Mouse (Mus musculus) intestine, embryonic 16.5 days (tissue): Measurements from ENCODE around the gene Inhbc. TPM values are rescaled to one million over a fixed set of nuclear protein-coding genes. Genes with fewer than 3 reads are reported as not detected.
"Not testable (repeated sequence)": the region's sequence is repeated elsewhere in the genome, so short reads cannot be mapped to it uniquely, and the experiment has no call there.

Experiments used
- ATAC-seq: fragments of 200-750 bp; cut with Nextera tagmentation; 2 replicates; pipeline ENCODE4 v1.8.0; 2017; ENCODE audit warnings: moderate TSS enrichment, moderate library complexity
- H3K27ac ChIP-seq: fragments of 300-500 bp; sonication (generic); 2 replicates; pipeline ENCODE4 v1.5.1; 2014; ENCODE audit warnings: mild to moderate bottlenecking, low read length
- H3K27me3 ChIP-seq: fragments of 300-500 bp; sonication (generic); replicated peaks from 2 replicates; pipeline ENCODE4 v1.6.1; 2014; ENCODE audit warnings: low read length, control low read depth, mixed read lengths; ENCODE audit not compliant: control insufficient read depth, insufficient read depth
- H3K36me3 ChIP-seq: fragments of 300-500 bp; sonication (generic); 2 replicates; pipeline ENCODE4 v1.6.1; 2014; ENCODE audit warnings: low read length, control low read depth; ENCODE audit not compliant: control insufficient read depth, insufficient read depth
- H3K4me1 ChIP-seq: fragments of 300-500 bp; sonication (generic); 2 replicates; pipeline ENCODE4 v1.6.1; 2014; ENCODE audit warnings: low read length, control low read depth, mixed read lengths; ENCODE audit not compliant: control insufficient read depth, insufficient read depth
- H3K4me2 ChIP-seq: fragments of 300-500 bp; sonication (generic); 2 replicates; pipeline ENCODE4 v1.6.1; 2014; ENCODE audit warnings: low read depth, low read length, control low read depth
- H3K4me3 ChIP-seq: fragments of 300-500 bp; sonication (generic); 2 replicates; pipeline ENCODE4 v1.5.1; 2014; ENCODE audit warnings: mild to moderate bottlenecking, low read length
- H3K9ac ChIP-seq: fragments of 300-500 bp; sonication (generic); 2 replicates; pipeline ENCODE4 v1.6.1; 2014; ENCODE audit warnings: low read depth, low read length
- H3K9me3 ChIP-seq: fragments of 300-500 bp; sonication (generic); 2 replicates; pipeline ENCODE4 v1.6.1; 2016; ENCODE audit warnings: low read length, control low read depth; ENCODE audit not compliant: control insufficient read depth
- WGBS: fragments of 180-500 bp; shearing (Covaris S2); extraction: QIAGEN DNeasy Blood & Tissue Kit; methylation state at CpG from one replicate; pipeline ENCODE4 v1.1.7; 2014; 5-methylcytosine and 5-hydroxymethylcytosine counted together
- polyA plus RNA-seq: library from polyadenylated mRNA; unstranded; fragments of >200 nt; fragmentation: Nextera tagmentation; extraction: Ambion mirVana; gene quantifications from 2 replicates; pipeline ENCODE4 v1.2.1, GENCODE M21; 2015

Gene Inhbc
- polyA plus RNA-seq, 1 experiment from 2014 or later, result not detected

DNA sequence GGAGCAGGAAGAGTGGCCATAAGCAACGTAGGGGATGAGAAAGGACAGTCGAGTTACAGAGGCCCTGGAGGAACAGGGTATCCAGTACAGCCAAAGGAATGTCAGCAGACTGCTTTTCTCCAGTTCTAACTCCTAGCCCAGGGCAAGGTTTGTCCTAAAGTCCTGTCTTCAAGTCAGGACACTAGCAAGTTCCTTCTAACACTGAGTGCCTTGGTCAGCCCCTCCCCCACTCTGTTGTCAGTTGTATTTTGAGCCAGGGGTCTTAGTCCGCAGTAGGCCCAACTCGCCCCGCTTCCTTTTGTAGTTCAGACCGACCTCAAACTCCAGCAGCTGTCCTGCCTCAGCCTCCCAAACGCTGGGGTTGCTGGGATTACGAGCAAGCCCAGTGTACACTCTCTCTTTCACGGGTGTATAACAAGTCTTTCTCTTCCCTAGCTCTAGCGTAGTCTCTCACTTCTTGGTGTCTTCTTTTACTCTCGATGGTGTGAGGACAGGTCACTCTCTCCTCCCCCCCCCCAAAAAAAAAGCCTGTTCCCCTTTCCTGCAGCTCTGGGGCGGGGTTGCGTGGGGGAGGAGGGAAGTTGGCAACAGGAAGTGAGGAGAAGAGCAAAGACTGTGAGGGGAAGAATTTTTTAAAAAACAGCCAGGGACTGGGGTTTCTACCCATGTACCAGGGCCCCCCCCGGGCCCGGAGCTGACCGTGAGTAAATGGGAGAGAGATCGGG is 46.9 kb downstream of the Inhbc start:
- Histone ChIP-seq H3K4me1 (peaks cover 19% of the 10 kb centered on the region), H3K27me3 (peaks cover 14% of the 10 kb centered on the region), H3K9me3 (no peaks in the 10 kb centered on the region), H3K9ac (no peak overlapping the region), H3K4me3 (peak overlapping the region; percentile 18), H3K36me3 (no peaks in the 10 kb centered on the region), H3K27ac (no peak overlapping the region), H3K4me2 (no peak overlapping the region)
- 76% methylated on average over 17 of the region's 17 CpGs for WGBS
- ATAC-seq, result no peak

DNA sequence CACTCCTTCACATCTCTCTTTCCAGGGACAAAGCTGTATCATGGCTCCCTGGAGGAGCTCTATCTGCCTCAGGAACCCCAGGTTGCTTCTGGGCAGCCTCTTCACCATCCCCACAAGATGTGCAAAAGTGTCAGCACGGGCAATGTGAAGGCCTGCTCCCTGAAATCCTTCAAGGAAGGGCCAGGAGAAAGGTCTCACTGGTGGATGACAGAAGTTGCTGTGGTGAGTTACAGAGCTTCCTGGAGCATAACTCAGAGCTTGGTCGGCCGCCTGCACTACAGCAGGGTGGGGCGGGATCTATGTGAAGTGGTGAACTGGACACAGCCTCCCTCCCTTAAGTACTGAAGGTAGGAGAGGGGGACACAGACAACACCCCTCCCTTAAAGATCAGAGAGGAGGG is 47.6 kb downstream of the Inhbc start:
- Histone ChIP-seq H3K27me3 (peaks cover 9% of the 10 kb centered on the region), H3K4me1 (peaks cover 19% of the 10 kb centered on the region), H3K27ac (0 out of 2 replicates have a peak overlapping the region, but pooled peaks have one; percentile 8), H3K36me3 (no peaks in the 10 kb centered on the region), H3K9ac (0 out of 2 replicates have a peak overlapping the region, but pooled peaks have one; percentile 2), H3K4me3 (no peak overlapping the region), H3K9me3 (no peaks in the 10 kb centered on the region), H3K4me2 (no peak overlapping the region)
- no peak for ATAC-seq
- 54% methylated on average over 4 of the region's 4 CpGs for WGBS

DNA sequence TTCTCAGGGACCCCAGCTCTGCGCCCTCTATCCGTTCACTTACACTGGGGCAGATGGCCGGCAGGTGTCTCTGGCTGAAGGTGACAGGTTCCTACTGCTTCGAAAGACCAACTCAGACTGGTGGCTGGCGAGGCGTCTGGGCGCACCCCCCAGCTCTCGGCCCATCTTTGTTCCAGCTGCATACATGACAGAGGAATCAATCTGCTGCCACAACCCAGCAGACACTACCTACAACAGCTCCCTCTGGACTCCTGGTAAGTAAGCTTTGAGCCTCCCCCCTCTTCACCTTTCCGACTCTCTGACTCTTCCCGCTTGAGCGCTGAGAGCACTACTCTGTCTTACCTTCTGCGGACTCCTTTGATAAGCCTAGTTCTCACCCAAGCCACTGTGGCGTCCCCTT is 48.1 kb downstream of the Inhbc start:
- no peak overlapping the region for H3K4me2 ChIP-seq
- H3K4me3 ChIP-seq, result no peak overlapping the region
- no peaks in the 10 kb centered on the region for H3K36me3 ChIP-seq
- 58% methylated on average over 13 of the region's 13 CpGs for WGBS
- peaks cover 19% of the 10 kb centered on the region for H3K4me1 ChIP-seq
- H3K27me3 ChIP-seq, result 0 out of 2 replicates have a peak, but pooled peaks cover 5% of the 10 kb centered on the region
- no peak for ATAC-seq
- H3K9ac ChIP-seq, result no peak overlapping the region
- H3K9me3 ChIP-seq, result no peaks in the 10 kb centered on the region
- H3K27ac ChIP-seq, result no peak overlapping the region

DNA sequence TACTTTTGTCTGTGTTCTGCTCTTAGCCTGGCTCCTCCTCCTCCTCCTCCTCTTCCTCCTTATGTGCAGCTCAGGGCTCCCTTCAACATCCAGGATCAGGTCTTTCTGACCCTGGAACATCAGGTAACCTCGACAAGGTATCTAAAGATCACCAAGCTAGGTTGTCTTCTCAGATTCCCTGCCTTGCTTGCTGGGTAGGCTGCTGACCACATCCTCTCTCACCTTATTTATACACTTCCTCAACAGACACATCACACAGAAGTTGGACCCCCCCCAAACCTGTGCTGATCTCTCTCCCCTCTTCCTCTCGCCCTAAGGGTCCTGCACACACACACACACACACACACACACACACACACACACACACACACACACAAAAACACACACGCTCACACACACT is 48.6 kb downstream of the Inhbc start, which contains the start of gene Arhgap9:
TSS of gene Arhgap9 (plus strand) at position 344 of the 400 bp plus-strand sequence.
- Histone ChIP-seq H3K4me2 (no peak within 1 kb of the TSS), H3K9ac (0 out of 2 replicates have a peak within 1 kb of the TSS, but pooled peaks have one; percentile 2), H3K27ac (0 out of 2 replicates have a peak within 1 kb of the TSS, but pooled peaks have one; percentile 8), H3K4me3 (no peak within 1 kb of the TSS), H3K36me3 (no peaks in the 10 kb centered on the region), H3K9me3 (no peaks in the 10 kb centered on the region), H3K4me1 (peaks cover 16% of the 10 kb centered on the region), H3K27me3 (0 out of 2 replicates have a peak, but pooled peaks cover 5% of the 10 kb centered on the region)
- ATAC-seq, result no peak
- WGBS, result 71% methylated on average over 3 of the region's 3 CpGs

DNA sequence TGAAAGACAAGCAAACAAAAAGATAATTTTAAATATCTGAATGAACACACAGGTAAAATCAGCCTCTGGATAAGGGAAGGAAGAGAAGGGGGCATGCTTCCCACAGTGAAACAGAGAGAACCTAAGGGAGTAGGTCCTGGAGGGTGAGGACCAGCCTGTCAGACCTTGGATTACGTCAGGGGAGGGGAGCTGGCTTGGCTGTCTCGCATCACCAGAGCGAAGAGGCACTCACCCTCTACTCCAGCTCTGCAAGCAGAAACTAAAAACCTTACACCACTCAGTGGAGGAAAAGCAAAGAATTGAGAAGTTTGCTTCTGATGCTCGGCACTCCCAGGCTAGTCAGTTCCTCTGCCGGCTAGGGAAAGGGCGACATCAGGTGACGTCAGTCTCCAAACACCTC is 50.3 kb downstream of the Inhbc start:
- Histone ChIP-seq H3K4me3 (no peak overlapping the region), H3K27ac (no peak overlapping the region), H3K9me3 (no peaks in the 10 kb centered on the region), H3K36me3 (no peaks in the 10 kb centered on the region), H3K4me2 (no peak overlapping the region), H3K9ac (no peak overlapping the region), H3K4me1 (0 out of 2 replicates have a peak, but pooled peaks cover 3% of the 10 kb centered on the region), H3K27me3 (0 out of 2 replicates have a peak, but pooled peaks cover 2% of the 10 kb centered on the region)
- 73% methylated on average over 7 of the region's 7 CpGs for WGBS
- ATAC-seq, result no peak

DNA sequence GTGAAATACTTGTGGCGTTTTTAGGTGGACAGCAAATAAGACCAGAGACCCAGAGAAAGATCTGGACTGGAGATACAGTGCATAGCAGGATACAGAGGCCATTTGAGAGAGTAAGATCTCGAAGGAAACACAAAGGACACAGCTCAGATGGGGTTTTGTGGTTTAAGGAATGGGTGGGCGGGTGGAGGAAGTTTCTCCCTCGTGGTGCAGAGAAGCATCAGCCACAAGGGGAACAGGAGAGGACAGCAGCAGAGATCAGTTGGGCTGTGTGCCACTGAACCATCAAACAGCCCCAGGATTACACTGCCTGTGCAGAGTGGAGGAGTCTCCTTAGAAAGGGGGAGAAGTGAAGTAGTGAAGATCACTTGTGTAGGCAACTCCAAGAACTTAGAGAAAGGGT is 52.2 kb downstream of the Inhbc start:
- 39% methylated on average over 4 of the region's 4 CpGs for WGBS
- no peak overlapping the region for H3K4me3 ChIP-seq
- no peaks in the 10 kb centered on the region for H3K9me3 ChIP-seq
- H3K27ac ChIP-seq, result no peak overlapping the region
- no peaks in the 10 kb centered on the region for H3K27me3 ChIP-seq
- no peak overlapping the region for H3K4me2 ChIP-seq
- H3K4me1 ChIP-seq, result 0 out of 2 replicates have a peak, but pooled peaks cover 3% of the 10 kb centered on the region
- no peak overlapping the region for H3K9ac ChIP-seq
- H3K36me3 ChIP-seq, result no peaks in the 10 kb centered on the region
- no peak for ATAC-seq

DNA sequence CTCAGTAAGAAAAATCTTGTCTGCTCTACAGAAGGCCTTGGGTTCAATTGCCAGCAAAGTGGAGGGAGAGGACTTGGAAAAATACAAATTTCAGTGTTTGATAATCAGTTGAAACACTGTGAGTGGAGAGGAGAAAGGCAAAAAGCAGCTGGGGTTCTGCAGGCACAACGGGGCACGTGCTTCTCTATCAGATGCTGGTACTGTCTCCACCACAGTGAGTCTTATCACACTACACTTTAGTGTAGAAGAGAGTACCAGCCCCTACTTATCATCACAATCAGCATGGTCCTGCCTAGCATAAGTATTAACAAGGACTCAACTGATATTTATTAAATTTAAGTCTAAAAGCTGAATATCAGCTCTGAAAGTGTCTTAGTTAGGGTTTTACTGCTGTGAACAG is 53.0 kb downstream of the Inhbc start:
- 67% methylated on average over 2 of the region's 2 CpGs for WGBS
- no peak for ATAC-seq
- no peaks in the 10 kb centered on the region for H3K27me3 ChIP-seq
- no peak overlapping the region for H3K27ac ChIP-seq
- 0 out of 2 replicates have a peak, but pooled peaks cover 4% of the 10 kb centered on the region for H3K4me1 ChIP-seq
- H3K4me3 ChIP-seq, result no peak overlapping the region
- no peak overlapping the region for H3K9ac ChIP-seq
- no peaks in the 10 kb centered on the region for H3K36me3 ChIP-seq
- no peaks in the 10 kb centered on the region for H3K9me3 ChIP-seq
- H3K4me2 ChIP-seq, result no peak overlapping the region

DNA sequence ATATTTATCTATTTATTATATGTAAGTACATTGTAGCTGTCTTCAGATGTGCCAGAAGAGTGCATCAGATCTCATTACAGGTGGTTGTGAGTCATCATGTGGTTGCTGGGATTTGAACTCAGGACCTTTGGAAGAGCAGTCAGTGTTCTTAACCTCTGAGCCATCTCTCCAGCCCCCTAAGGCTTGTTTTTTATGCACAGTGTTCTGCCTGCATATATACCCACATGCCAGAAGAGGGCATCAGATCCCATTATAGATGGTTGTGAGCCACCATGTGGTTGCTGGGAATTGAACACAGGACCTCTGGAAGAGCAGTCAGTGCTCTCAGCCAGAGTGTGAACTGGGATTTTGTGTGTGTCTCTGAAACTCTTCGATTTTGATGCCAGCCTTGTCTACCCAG is 55.3 kb downstream of the Inhbc start:
- WGBS, result 71% methylated on average over 1 of the region's 1 CpGs
- ATAC-seq, result not testable (repeated sequence)

DNA sequence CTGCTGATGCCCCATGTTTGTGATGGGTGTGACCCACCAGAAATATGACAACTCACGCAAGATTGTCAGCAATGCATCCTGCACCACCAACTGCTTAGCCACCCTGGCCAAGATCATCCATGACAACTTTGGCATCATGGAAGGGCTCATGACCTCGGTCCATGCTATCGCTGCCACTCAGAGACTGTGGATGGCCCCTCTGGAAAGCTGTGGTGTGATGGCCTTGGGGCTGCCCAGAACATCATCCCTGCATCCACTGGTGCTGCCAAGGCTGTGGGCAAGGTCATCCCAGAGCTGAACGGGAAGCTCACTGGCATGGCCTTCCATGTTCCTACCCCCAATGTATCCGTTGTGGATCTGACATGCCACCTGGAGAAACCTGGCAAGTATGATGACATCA is 56.7 kb downstream of the Inhbc start:
- H3K4me3 ChIP-seq, H3K27ac ChIP-seq, H3K27me3 ChIP-seq, H3K9me3 ChIP-seq, ATAC-seq, H3K36me3 ChIP-seq, H3K4me2 ChIP-seq, H3K9ac ChIP-seq: not testable (repeated sequence)
- WGBS, result 95% methylated on average over 5 of the region's 5 CpGs
- peaks cover 14% of the 10 kb centered on the region for H3K4me1 ChIP-seq

More for the DNA sequence above, 55.3 kb downstream of the Inhbc start:
- not testable (repeated sequence) for H3K36me3 ChIP-seq, H3K4me3 ChIP-seq, H3K27me3 ChIP-seq, H3K27ac ChIP-seq, H3K4me2 ChIP-seq, H3K9me3 ChIP-seq, H3K9ac ChIP-seq
- H3K4me1 ChIP-seq, result peaks cover 14% of the 10 kb centered on the region
